Mouse (Mus musculus) heart, adult 2 months (tissue): Measurements from ENCODE around the gene Phf20. TPM values are rescaled to one million over a fixed set of nuclear protein-coding genes. Genes with fewer than 3 reads are reported as not detected.

Experiments
- DNase-seq, 2 experiments: peaks; one replicate each; pipeline ENCODE4 v3.0.0; 2021
- H3K27ac ChIP-seq: fragments of 200-600 bp; 2 replicates; pipeline ENCODE4 v1.8.1; 2022
- H3K27me3 ChIP-seq: fragments of 200-500 bp; 2 replicates; pipeline ENCODE4 v1.6.1; 2012; ENCODE audit warnings: mild to moderate bottlenecking, low read length, inconsistent platforms, mixed read lengths; ENCODE audit not compliant: control insufficient read depth, insufficient read depth
- H3K36me3 ChIP-seq: fragments of 200-500 bp; 2 replicates; pipeline ENCODE4 v1.6.1; 2012; ENCODE audit warnings: low read length, inconsistent platforms; ENCODE audit not compliant: control insufficient read depth, insufficient read depth
- H3K4me1 ChIP-seq: fragments of 200-500 bp; 2 replicates; pipeline ENCODE4 v1.6.1; 2011; ENCODE audit warnings: low read length; ENCODE audit not compliant: control insufficient read depth, insufficient read depth
- H3K4me3 ChIP-seq: fragments of 200-600 bp; 2 replicates; pipeline ENCODE4 v1.8.1; 2022
- H3K79me2 ChIP-seq: fragments of 200-500 bp; replicated peaks from 2 replicates; pipeline ENCODE4 v1.6.1; 2012; ENCODE audit warnings: mild to moderate bottlenecking, inconsistent platforms, low read length, moderate library complexity, mixed read lengths; ENCODE audit not compliant: control insufficient read depth, insufficient read depth
- H3K9ac ChIP-seq: fragments of 200-500 bp; 2 replicates; pipeline ENCODE4 v1.6.1; 2012; ENCODE audit warnings: low read depth, mild to moderate bottlenecking, control low read depth, inconsistent platforms, low read length, mixed read lengths
- CTCF ChIP-seq: fragments of 200-600 bp; IDR thresholded peaks from 2 replicates; pipeline ENCODE4 v1.8.1; 2022; ENCODE audit warnings: antibody characterized with exemption, mild to moderate bottlenecking, moderate library complexity
- EP300 ChIP-seq: fragments of 200-500 bp; IDR thresholded peaks from 2 replicates; pipeline ENCODE4 v1.6.1; 2011; ENCODE audit warnings: low read depth, low read length, control low read depth; ENCODE audit not compliant: insufficient read depth
- POLR2A ChIP-seq: fragments of 200-500 bp; IDR thresholded peaks from 2 replicates; pipeline ENCODE4 v1.6.1; 2011; ENCODE audit warnings: mild to moderate bottlenecking, low read depth, low read length, control low read depth; ENCODE audit not compliant: insufficient read depth
- WGBS: fragments of 180-500 bp; shearing (Covaris S2); methylation state at CpG from one replicate; pipeline ENCODE4 v1.1.7; 2018; 5-methylcytosine and 5-hydroxymethylcytosine counted together
- intact Hi-C: fragments of 180-260 bp; cut with DNase I; formaldehyde crosslinking; loops from one replicate; pipeline ENCODE4 v1.15.1; 2025
- polyA plus RNA-seq: library from polyadenylated mRNA; depleted of rRNA; stranded (reverse); fragments of >200 nt; gene quantifications from 2 replicates; pipeline ENCODE4 v1.2.3, GENCODE M21; 2012
- total RNA-seq, 2 experiments: library from RNA; stranded (reverse); gene quantifications; 2 replicates each; pipeline ENCODE4 v1.2.3; 2021

The Phf20 gene
- total and polyA plus RNA-seq, 3 experiments = 7.1 to 20.0 (median 15.6) TPM

DNA sequence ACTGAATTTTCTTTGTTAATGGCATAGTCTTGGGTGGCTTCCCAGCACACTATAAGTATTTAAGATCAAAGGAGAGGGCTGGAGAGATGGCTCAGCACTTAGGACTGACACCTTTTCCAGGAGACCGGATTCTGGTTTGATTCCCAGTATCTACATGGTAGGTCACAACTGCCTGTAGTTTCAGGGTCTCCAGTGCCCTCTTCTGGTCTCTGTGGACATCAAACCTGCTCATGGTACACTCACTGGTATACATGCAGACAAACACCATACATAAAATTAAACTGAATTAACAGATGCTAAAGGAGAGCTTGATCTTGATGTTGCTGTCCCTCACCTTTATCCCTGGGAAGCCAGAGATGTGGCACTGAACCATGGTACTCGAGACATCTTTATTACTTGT lies 64.7 kb downstream of the Phf20 start:
- 82% methylated on average over 2 of the region's 2 CpGs for WGBS
- intact Hi-C loops = no loop called here

DNA sequence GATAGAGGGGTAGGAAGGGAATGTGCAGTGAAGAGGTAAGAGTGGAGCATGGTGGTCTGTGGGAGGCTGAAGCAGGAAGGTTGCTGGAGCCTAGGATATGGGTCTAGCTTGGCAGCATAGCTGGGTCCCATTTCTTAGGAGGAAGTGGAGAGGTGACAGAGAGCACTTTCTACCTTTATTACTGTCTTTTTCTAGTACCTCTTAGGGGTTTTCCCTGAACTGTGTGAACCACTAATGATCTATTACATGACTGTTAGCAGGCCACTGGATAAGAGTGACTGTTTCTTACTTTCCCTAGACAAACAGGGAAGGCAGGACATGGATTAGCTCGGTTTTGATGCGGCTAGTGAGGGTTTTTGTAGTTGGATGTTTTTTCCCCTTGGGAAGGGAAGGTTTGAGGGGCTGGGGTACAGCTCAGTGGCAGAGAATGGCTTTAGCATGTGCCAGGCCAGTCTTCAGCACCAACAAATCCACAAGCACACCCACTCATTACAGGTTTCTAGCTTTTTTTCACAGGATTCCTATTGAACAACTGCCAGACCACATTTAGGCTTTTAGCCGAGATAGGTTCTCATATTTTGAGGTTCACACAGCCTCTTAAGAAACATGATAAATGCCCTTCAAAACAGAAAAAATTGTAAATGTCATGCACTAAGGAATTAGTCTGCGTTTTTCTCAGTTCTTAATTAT lies 67.1 kb downstream of the Phf20 start:
- Histone ChIP-seq H3K27me3 (no peaks in the 10 kb centered on the region), H3K9ac (no peak overlapping the region), H3K27ac (no peak overlapping the region), H3K4me1 (peaks cover 5% of the 10 kb centered on the region), H3K4me3 (no peak overlapping the region), H3K36me3 (peaks cover 5% of the 10 kb centered on the region), H3K79me2 (no peaks in the 10 kb centered on the region)
- DNase-seq = no peak
- WGBS = 84% methylated on average over 4 of the region's 4 CpGs
- no peak for TF ChIP-seq CTCF
- TF ChIP-seq POLR2A = no peak
- no peak for TF ChIP-seq EP300
- intact Hi-C loops = no loop called here

More for the DNA sequence above, 64.7 kb downstream of the Phf20 start:
- no peak for DNase-seq
- TF ChIP-seq CTCF = peak; percentile 61
- TF ChIP-seq EP300 = no peak
- no peaks in the 10 kb centered on the region for H3K27me3 ChIP-seq
- peaks cover 11% of the 10 kb centered on the region for H3K36me3 ChIP-seq
- H3K9ac ChIP-seq = no peak overlapping the region
- no peak overlapping the region for H3K27ac ChIP-seq
- H3K79me2 ChIP-seq = no peaks in the 10 kb centered on the region
- H3K4me3 ChIP-seq = no peak overlapping the region
- peaks cover 12% of the 10 kb centered on the region for H3K4me1 ChIP-seq

DNA sequence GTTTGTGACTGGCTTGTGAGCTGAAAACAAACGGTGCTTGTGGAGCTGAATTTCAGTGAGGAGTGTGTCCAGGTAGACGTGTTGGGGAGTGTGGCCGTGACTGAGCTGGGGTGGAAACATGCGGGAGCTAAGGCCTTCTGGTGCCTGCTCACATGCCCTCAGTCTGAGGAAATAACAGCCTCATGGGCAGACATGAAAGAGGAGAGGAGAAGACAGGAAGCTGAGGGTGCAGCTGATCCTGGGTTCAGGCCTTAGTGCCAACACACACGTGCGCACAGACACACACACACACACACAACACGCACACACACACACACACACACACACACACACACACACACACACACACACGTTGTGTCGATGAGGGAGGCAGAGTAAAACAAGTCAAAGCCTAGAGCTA lies 71.4 kb downstream of the Phf20 start:
- H3K36me3 ChIP-seq = no peaks in the 10 kb centered on the region
- WGBS = 96% methylated on average over 9 of the region's 9 CpGs

DNA sequence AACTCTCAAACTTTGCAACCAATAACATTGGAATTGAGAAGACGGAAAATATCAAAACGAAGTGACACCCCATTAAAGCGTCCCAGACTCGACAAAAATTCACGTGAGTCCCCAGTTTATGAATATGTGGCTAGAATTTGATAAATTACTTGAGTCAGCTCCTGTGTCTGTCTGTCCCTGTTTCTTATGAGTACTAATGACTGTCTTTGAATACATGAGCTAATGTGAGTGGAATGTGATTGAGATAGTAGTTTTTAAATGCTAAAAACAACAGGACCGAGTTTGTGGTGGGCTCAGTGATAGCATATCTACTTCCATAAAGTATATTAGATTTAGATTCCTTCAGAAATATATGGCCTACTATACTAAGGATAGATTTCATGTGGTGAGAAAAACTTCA lies 76.3 kb downstream of the Phf20 start:
- H3K4me3 ChIP-seq = no peak overlapping the region
- 76% methylated on average over 6 of the region's 6 CpGs for WGBS
- no peak for TF ChIP-seq POLR2A
- no peak for TF ChIP-seq EP300
- no peak for TF ChIP-seq CTCF
- no peaks in the 10 kb centered on the region for H3K4me1 ChIP-seq
- DNase-seq = no peak
- no peak overlapping the region for H3K27ac ChIP-seq
- H3K79me2 ChIP-seq = no peaks in the 10 kb centered on the region
- intact Hi-C loops = no loop called here
- no peaks in the 10 kb centered on the region for H3K36me3 ChIP-seq
- H3K27me3 ChIP-seq = no peaks in the 10 kb centered on the region
- H3K9ac ChIP-seq = no peak overlapping the region

More for the DNA sequence above, 71.4 kb downstream of the Phf20 start:
- no peak for DNase-seq
- no peak overlapping the region for H3K4me3 ChIP-seq
- intact Hi-C loops = no loop called here
- TF ChIP-seq EP300 (no peak), POLR2A (no peak)
- no peak overlapping the region for H3K9ac ChIP-seq
- H3K27ac ChIP-seq = no peak overlapping the region
- H3K79me2 ChIP-seq = no peaks in the 10 kb centered on the region
- no peaks in the 10 kb centered on the region for H3K4me1 ChIP-seq
- H3K27me3 ChIP-seq = no peaks in the 10 kb centered on the region

DNA sequence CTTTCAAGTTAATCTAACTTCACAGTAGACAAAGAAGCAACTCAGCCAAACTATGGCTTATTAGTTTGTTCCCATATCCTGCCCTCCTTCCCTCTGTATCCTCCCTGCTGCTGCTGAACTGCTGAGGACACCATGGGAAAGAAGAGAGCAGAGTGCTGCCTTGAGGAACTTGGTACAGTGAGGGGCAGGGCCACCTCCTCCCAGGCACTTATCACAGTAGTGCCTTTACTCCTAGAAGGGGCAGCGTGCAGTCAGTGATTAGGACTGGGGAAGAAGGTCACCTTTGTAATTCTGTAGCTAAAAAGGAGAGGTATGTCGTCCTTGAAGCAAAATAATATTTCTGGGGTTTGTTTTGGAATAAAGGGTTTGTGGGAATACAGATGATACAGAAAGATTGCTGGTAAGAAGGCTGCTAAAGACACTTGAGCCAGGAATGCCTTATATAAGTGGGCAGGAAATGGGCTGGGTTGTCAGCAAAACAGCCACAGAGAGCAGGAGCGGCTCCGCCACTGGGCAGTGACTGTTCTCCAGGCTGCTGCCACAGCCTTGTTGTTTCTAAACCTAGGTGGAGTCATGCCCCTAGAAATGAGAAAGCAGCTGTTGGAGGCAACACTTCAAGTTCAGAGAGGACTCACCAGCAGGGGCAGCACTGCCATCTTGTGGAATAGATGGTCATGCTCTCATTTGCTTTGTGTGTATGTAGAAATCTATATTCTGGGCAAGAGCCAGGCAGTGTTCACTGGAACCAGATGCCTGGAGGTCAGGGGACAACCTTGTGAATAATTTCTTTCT lies 82.2 kb downstream of the Phf20 start:
- intact Hi-C loops = loop anchor here (2.0 to 5.0 kb wide), 4 partner anchors 81 to 316 kb away; partner anchors contain the start of genes Nfs1, Phf20, Rbm39 and Romo1
- H3K36me3 ChIP-seq = peaks cover 2% of the 10 kb centered on the region; the same call in 1 of the 2 replicates
- DNase-seq = peak; percentile 80 to 86
- WGBS = 6% methylated on average over 4 of the region's 4 CpGs
- H3K79me2 ChIP-seq = no peaks in the 10 kb centered on the region
- peaks cover 4% of the 10 kb centered on the region for H3K4me1 ChIP-seq
- TF ChIP-seq POLR2A = peak; percentile 68
- TF ChIP-seq CTCF = peak; percentile 97
- peak; percentile 99 for TF ChIP-seq EP300
- peak overlapping the region; percentile 31 for H3K9ac ChIP-seq
- H3K27me3 ChIP-seq = no peaks in the 10 kb centered on the region
- no peak overlapping the region for H3K4me3 ChIP-seq
- peak overlapping the region; percentile 79 for H3K27ac ChIP-seq

DNA sequence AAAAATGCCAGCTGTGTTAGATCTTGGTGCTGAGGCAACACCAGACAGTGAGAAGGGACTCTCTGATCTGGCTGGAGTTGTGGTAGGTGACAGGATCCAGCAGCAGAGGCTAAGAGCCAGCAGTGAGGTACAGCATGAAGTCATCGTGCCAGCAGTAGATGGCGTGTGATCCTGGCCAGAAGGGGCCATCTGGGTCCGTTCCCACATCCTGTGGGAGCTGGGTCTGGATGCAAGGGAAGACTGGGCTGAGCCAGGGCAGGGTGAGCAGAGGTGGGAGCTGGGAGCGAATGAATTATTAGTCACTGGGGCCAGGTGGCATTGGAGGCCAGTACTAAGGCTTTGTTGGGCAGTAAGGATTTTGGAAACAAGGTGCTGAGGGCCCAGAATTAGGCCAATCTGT lies 85.0 kb downstream of the Phf20 start:
- Histone ChIP-seq H3K27ac (no peak overlapping the region), H3K4me3 (no peak overlapping the region), H3K27me3 (no peaks in the 10 kb centered on the region), H3K4me1 (peaks cover 4% of the 10 kb centered on the region), H3K9ac (no peak overlapping the region), H3K79me2 (no peaks in the 10 kb centered on the region), H3K36me3 (peaks cover 2% of the 10 kb centered on the region; the same call in 1 of the 2 replicates)
- peak in 1 of 2 experiments; percentile 23 for DNase-seq
- TF ChIP-seq EP300 (no peak), CTCF (no peak), POLR2A (no peak)
- WGBS = 47% methylated on average over 4 of the region's 4 CpGs
- intact Hi-C loops = no loop called here
